In the genomic region with DNA sequence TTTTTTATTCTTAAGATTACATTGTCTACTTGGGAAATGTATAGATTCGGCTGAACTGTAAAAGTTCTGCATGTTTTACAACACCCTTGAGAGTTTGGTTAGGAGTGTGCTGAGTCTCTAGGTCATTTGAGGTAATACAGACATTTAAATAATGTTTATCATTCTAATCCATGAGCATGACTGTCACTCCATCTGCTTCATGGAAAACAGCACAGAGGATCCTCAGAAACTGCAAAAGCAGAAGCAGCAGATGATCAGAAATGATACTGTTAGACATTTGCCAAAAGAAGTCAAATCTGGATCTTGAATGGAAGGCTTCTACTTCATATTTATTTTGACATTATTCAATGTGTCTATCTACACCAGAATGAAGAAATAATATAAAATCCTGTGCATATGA, we compare ENCODE assay signal across 25 mouse cellular contexts.
A peak's percentile ranks its signal among the peaks of the same experiment; 100 is the strongest.
DNase-seq lines count a peak whose midpoint lies in the region; ATAC-seq and TF ChIP-seq lines count a peak whose summit lies in the region.
"Had no signal": no experiment of that assay in that cellular context is flagged by ENCODE, and none has a peak within 500 bp of the region (broad histone marks: within the 10 kb centered on the region; RNA-seq: fewer than 3 reads in every experiment).

No protein-coding gene starts in this region.

- no peaks in the 10 kb centered on the region for H3K4me1 ChIP-seq in forebrain, embryonic 14.5 days (ENCODE audit: control insufficient read depth, insufficient read depth, low read length)
- no peaks in the 10 kb centered on the region for H3K4me1 ChIP-seq in forebrain, embryonic 10.5 days
- no peaks in the 10 kb centered on the region for H3K4me1 ChIP-seq in kidney, embryonic 14.5 days (ENCODE audit: control insufficient read depth, insufficient read depth, low read length)
- H3K4me1 ChIP-seq: hindbrain, embryonic 12.5 days; hindbrain, embryonic 15.5 days had no signal

- peak; percentile 61 for DNase-seq in forebrain, embryonic 14.5 days (ENCODE audit: low spot score)
- no peak for DNase-seq in forebrain, embryonic 10.5 days (ENCODE audit: extremely low spot score, low spot score)
- DNase-seq in frontal cortex, postnatal 10 days (ENCODE audit: low spot score in 2 of 2): no peak
- DNase-seq in layer of hippocampus, adult 2 months (ENCODE audit: low spot score in 2 of 2): peak; percentile 16 to 41
- DNase-seq in layer of hippocampus, postnatal 10 days (ENCODE audit: low spot score in 2 of 2): no peak
- DNase-seq: adrenal gland, postnatal 10 days; adrenal gland, postnatal 36 days; B cell, adult 2 months; cerebellum, adult 11-12 months; cerebellum, adult 8-10 months; cerebellum, postnatal 10 days; cerebellum, postnatal 36 days; embryo, embryonic 11 days; gastrocnemius, adult 2 months; gastrocnemius, postnatal 14 days; heart, adult 11 months had no signal

- no peak for TF ChIP-seq CTCF in layer of hippocampus, adult 2 months (conservative IDR thresholded peaks at IDR 0.05)

- H3K27me3 ChIP-seq in forebrain, embryonic 14.5 days (replicated peaks; ENCODE audit: control insufficient read depth, insufficient read depth, low read length): no peaks in the 10 kb centered on the region
- no peaks in the 10 kb centered on the region for H3K27me3 ChIP-seq in forebrain, embryonic 10.5 days (ENCODE audit: poor library complexity, severe bottlenecking)
- H3K27me3 ChIP-seq in kidney, embryonic 14.5 days (ENCODE audit: control insufficient read depth, insufficient read depth, low read length): no peaks in the 10 kb centered on the region
- H3K27me3 ChIP-seq: CH12.LX; hindbrain, embryonic 12.5 days; hindbrain, embryonic 15.5 days; Patski had no signal

- H3K4me2 ChIP-seq in forebrain, embryonic 14.5 days (ENCODE audit: low read length): no peak overlapping the region
- H3K4me2 ChIP-seq in kidney, embryonic 14.5 days (replicated peaks; ENCODE audit: low read depth, low read length): no peak overlapping the region
- H3K4me2 ChIP-seq: heart, embryonic 11.5 days; hindbrain, embryonic 12.5 days; hindbrain, embryonic 15.5 days had no signal

- H3K9ac ChIP-seq in forebrain, embryonic 14.5 days (ENCODE audit: low read length): no peak overlapping the region
- H3K9ac ChIP-seq in kidney, embryonic 14.5 days (ENCODE audit: low read depth, low read length): no peak overlapping the region
- H3K9ac ChIP-seq: hindbrain, embryonic 12.5 days; hindbrain, embryonic 15.5 days had no signal

- 80% methylated on average over 1 of the region's 1 CpGs for WGBS in forebrain, embryonic 14.5 days
- 92% methylated on average over 1 of the region's 1 CpGs for WGBS in forebrain, embryonic 10.5 days
- WGBS in kidney, embryonic 14.5 days: 73% methylated on average over 1 of the region's 1 CpGs

- no peaks in the 10 kb centered on the region for H3K9me3 ChIP-seq in forebrain, embryonic 14.5 days (replicated peaks; ENCODE audit: control insufficient read depth, low read length)
- no peaks in the 10 kb centered on the region for H3K9me3 ChIP-seq in forebrain, embryonic 10.5 days
- no peaks in the 10 kb centered on the region for H3K9me3 ChIP-seq in kidney, embryonic 14.5 days (ENCODE audit: control insufficient read depth, low read length)
- H3K9me3 ChIP-seq: G1E; hindbrain, embryonic 12.5 days; hindbrain, embryonic 15.5 days had no signal

- H3K4me3 ChIP-seq in forebrain, embryonic 14.5 days (ENCODE audit: low read depth, low read length): no peak overlapping the region
- H3K4me3 ChIP-seq in forebrain, embryonic 10.5 days: no peak overlapping the region
- no peak overlapping the region for H3K4me3 ChIP-seq in layer of hippocampus, adult 2 months
- no peak overlapping the region for H3K4me3 ChIP-seq in kidney, embryonic 14.5 days (ENCODE audit: low read length)
- H3K4me3 ChIP-seq: gastrocnemius, adult 2 months; hindbrain, embryonic 12.5 days; hindbrain, embryonic 15.5 days had no signal

- H3K27ac ChIP-seq in forebrain, embryonic 14.5 days (ENCODE audit: low read depth, low read length): no peak overlapping the region
- no peak overlapping the region for H3K27ac ChIP-seq in forebrain, embryonic 10.5 days
- no peak overlapping the region for H3K27ac ChIP-seq in layer of hippocampus, adult 2 months
- no peak overlapping the region for H3K27ac ChIP-seq in kidney, embryonic 14.5 days (ENCODE audit: low read depth, low read length)
- H3K27ac ChIP-seq: gastrocnemius, adult 2 months; hindbrain, embryonic 12.5 days; hindbrain, embryonic 15.5 days had no signal

- no peaks in the 10 kb centered on the region for H3K36me3 ChIP-seq in forebrain, embryonic 14.5 days (ENCODE audit: control insufficient read depth, insufficient read depth, low read length)
- no peaks in the 10 kb centered on the region for H3K36me3 ChIP-seq in forebrain, embryonic 10.5 days (replicated peaks)
- no peaks in the 10 kb centered on the region for H3K36me3 ChIP-seq in kidney, embryonic 14.5 days (ENCODE audit: control insufficient read depth, insufficient read depth, low read length)
- H3K36me3 ChIP-seq: G1E; hindbrain, embryonic 12.5 days; hindbrain, embryonic 15.5 days had no signal

- peak; percentile 50; the same call in 1 of the 2 replicates for ATAC-seq in forebrain, embryonic 14.5 days
- ATAC-seq in frontal cortex, adult (ENCODE audit: low TSS enrichment): peak; percentile 41; the same call in 1 of the 2 replicates
- ATAC-seq in kidney, embryonic 14.5 days (ENCODE audit: low FRiP score, low TSS enrichment): no peak
- ATAC-seq: intestine, postnatal 0 days; Patski had no signal

Comparison
In these comparisons a context has a peak if more than half of its experiments do, and no peak if none do; other contexts are left out.
1. DNase-seq: peak in forebrain, embryonic 14.5 days (single experiment) and layer of hippocampus, adult 2 months (2 of 2); none in forebrain, embryonic 10.5 days (single experiment), frontal cortex, postnatal 10 days (0 of 2) and layer of hippocampus, postnatal 10 days (0 of 2).